Mouse (Mus musculus) adrenal gland, postnatal 4 days (tissue): ENCODE results near the gene Abcb1b. TPM values are rescaled to one million over a fixed set of nuclear protein-coding genes. Genes with fewer than 3 reads are reported as not detected.
A peak's percentile ranks its signal among the peaks of the same experiment; 100 is the strongest.
"Not testable (repeated sequence)": the region's sequence is repeated elsewhere in the genome, so short reads cannot be mapped to it uniquely, and the experiment has no call there.

Experiments
- DNase-seq, 2 experiments: peaks; one replicate each; pipeline ENCODE4 v3.0.0; 2021 to 2022; ENCODE audit warnings: low spot score in 2 of 2, mixed read lengths in 2 of 2
- total RNA-seq, 2 experiments: library from RNA; stranded (reverse); gene quantifications; 2 replicates each; pipeline ENCODE4 v1.2.3; 2021

Gene Abcb1b
- total RNA-seq, 2 experiments from 2014 or later: 184 to 198 TPM

DNA sequence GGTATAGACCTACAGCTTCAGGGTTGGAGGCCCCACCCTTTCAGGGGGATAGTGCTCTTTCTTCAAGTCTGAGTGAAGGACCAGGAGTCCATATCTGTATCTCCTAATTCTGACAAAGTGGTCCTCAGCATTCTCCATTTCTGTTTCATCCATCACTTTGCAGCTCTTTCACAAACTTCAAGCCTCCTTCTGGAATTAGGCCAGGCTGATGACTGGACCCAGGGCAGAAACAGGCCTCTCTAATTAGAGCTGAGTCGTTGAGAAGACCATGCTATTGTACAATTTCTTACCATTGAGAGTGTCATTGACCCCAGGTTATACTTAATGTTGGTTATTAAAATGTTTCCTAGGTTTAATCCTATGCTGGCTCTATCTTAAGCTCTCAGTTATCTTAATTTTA, 63.9 kb downstream of the Abcb1b start:
- DNase-seq: no peak

DNA sequence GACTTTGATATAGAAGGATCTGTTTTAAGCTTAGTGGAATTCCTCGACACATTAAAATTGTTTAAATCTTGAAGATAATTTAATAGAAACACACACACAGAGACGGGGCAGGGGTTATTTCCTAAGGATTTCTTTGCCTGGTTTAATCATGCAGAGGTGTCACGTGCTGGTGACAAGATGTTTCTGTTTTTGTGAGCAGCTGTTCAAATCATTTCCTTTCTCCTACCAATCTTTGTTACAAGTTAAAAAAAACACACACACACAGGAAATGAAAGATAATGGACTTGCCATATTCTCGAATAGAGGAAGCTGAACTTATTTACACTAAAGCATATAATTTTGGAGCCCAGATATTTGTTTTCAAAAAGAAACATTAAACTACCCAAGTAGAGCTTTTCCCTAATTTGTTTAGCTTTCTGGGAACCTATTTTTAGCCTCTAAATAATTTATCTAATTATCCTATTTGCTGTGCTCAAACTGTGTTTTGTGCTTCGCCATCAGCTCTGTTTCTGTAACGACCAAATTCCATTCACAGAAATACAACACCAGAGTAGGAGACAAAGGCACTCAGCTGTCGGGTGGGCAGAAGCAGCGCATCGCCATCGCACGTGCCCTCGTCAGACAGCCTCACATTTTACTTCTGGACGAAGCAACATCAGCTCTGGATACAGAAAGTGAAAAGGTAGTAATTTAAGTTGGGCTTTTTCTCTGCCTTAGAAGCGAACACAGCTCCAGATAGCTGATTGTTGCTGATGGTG, 65.8 kb downstream of the Abcb1b start:
- DNase-seq: no peak

DNA sequence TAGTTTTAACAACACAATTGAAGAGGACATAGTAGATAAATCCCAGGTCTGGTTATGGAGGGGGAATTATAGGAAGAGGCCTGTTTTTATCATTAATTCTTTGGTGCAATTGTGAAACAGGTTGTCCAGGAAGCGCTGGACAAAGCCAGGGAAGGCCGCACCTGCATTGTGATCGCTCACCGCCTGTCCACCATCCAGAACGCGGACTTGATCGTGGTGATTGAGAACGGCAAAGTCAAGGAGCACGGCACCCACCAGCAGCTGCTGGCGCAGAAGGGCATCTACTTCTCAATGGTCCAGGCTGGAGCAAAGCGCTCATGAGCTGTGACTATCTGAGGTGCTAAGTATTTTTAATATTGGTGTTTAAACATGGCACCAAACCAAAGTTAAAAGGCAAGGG, 67.7 kb downstream of the Abcb1b start:
- DNase-seq: not testable (repeated sequence)

DNA sequence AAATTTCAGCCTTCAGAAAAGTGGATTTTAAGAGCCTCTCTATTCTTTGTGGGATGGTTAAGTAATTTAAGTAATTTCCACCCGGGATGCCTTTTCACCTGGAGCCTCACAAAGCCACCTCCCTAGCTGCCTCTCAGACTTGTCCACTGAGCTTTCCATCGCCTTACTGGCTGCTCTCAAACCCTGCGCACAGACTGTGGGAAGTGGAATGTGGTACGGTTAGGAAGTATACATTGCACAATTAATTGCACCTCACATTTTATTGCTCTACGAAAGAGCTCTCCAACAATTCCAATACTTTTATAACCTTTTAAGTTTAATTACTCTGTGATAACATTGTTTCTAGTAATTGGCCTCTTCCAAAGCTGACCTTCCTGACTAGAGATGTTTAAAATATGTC, 68.4 kb downstream of the Abcb1b start:
- no peak for DNase-seq

DNA sequence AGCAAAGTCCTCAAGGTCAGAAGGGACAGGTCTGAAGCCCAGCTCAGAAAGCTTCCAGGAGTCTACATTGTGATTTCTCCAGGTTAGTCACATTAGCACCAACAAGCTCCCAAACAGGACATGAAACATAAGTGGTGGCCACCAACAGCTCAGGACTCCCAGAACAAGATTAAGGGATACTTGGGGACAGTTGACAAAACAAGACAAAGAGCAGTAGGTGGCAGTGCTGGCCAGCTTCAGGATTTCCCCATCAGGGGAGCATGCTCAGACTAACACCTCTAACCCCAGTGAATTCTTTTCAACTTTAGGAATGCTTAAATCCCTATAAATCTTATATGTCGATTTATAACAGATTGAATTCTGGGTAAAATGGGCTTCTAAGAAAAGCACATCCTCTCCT, 70.1 kb downstream of the Abcb1b start:
- no peak for DNase-seq

DNA sequence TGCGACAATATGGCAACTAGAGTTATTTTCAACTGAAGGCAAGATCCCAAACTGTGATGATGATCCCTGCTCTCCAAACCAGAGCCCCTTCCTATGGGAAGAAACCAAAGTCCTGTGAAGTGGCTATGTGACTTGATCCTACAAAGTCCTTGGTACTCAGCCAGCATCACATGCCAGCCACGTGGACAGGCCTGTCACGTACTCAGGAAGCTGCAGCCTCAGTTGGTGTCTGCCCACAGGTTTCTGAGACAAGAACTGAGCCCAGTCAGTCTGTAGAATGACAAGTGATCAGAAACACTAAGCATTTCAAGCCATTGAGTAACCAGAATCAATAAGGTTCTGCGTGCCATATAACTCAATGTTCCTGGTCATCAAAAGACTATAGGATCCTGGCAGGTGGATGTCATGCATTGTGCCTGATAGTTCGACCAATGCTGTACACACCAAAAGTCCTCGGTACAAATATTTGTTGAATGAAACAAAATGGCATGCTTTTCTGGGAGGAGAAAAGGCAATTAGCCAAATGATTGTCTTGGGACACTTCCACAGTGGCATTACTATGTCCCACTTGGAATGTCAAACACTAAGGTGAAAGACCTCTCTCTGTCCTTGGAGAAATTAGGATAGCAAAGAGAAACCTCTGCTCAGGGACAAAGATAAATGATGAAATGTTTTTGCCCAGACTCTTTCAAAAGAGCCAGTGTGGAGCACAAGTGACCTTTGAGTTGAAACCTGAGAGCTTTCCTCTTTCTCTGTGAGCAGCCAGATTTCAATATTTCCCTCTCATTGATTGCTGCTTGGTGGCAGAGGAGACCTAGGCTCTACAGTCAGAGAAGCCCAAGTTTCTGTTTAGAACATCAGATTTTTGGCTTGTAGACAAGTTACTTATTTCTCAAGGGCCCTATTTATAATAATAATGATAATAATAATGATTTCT, 75.3 kb downstream of the Abcb1b start:
- DNase-seq: no peak

- no peak for DNase-seq
Observed at GRCm38 (mm10) chr5:8877086-8877485, 79.1 kb downstream of the Abcb1b start.

GRCm38 (mm10) chr5:8877800-8878199, 79.9 kb downstream of the Abcb1b start:
- no peak for DNase-seq

DNA sequence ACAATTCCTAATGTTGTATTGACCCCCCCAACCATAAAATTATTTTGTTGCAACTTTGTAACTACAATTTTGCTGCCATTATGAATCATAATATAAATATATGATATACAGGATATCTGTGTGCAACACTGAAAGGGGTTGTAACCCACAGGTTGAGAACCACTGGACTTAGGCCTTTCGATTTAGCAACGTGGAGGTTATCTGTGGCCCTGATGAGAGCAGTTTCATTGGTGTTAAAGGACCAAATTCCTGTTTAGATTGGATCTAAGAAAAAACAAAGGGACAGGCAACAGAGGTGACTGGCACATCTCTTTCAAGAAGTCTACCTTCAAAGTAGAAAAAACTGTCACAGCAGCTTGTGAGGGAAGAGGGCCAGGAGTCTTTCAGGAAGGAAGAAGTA, 87.9 kb downstream of the Abcb1b start:
- DNase-seq: no peak

GRCm38 (mm10) chr5:8893300-8894103, 95.6 kb downstream of the Abcb1b start, which contains the start of gene Abcb4:
TSS of gene Abcb4 (plus strand) at chr5:8893717.
- peak; percentile 23 to 43 for DNase-seq

- no peak for DNase-seq
Observed at GRCm38 (mm10) chr5:8894104-8894425, 96.1 kb downstream of the Abcb1b start.

GRCm38 (mm10) chr5:8894641-8895490, 96.9 kb downstream of the Abcb1b start:
- DNase-seq: no peak

- DNase-seq: no peak
Observed at GRCm38 (mm10) chr5:8896198-8896597, 98.3 kb downstream of the Abcb1b start.

GRCm38 (mm10) chr5:8898246-8898645, 100.3 kb downstream of the Abcb1b start:
- DNase-seq: no peak

DNA sequence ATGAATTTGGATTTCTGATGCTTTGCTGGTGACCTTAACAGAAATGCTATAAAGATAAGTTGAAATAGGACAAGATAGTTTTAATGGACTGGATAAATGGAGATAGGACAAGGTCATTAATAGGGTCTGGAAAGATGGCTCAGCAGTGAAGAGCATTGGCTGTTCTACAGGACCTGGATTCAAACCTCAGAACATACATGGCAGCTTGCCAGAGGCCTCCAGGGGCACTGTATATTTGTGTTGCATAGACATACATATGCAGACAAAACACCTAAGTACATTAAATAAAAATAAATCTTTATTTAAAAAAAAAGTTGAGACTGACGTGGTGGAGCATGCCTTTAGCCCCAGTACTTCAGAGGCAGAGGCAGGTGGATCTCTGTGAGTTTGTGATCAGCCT, 103.1 kb downstream of the Abcb1b start:
- no peak for DNase-seq

DNA sequence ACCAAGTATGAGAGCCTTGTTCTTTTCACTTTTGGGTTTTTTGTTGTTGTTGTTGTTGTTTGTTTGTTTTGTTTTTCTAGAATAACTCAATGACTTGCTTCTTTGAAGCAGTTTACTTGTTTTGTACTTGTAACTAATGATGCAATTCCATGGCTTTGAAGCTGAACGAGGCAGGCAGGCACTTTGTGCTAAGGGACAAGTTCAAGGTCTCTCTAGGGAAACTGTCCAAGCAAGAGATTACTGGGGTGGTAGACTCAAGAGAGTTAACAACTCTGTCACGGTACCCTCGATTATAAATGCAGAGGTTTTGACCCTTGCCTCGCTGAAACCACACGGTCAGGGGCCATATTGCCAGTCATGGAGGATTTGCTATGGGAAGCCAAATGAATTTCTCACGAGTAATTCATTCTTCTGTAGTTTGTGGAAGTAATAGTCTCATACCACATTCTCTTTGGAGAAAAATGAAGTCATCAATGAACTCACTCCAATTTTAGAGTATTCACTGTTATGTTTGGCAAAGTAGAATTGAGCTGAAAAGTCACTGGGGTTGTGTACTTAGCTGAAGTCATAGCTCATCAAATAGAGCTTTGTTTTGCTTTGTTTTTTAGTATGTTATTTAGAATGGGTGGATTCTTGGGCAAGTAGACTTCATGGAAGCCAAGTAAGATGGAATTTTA, 104.3 kb downstream of the Abcb1b start:
- no peak for DNase-seq

DNA sequence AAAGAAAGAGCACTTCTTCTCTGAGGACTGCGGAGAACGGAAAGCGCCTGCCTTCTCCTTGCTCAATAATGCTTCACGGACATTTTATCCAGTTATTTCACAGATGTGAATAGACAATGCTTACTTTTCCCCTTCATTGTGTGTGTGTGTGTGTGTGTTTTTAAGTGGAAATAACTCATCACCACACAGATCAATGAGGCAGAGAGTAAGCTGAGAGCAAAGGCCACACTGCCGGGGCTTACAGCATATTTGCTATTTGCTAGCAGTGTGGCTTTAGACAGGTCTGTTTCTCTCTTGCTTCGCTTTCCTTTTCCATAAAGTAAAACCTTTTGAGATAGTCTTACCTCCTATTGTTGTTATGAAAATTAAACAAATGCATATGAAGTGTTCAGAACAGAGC, 106.6 kb downstream of the Abcb1b start:
- DNase-seq: no peak

GRCm38 (mm10) chr5:8911567-8912198, 113.7 kb downstream of the Abcb1b start:
- DNase-seq: no peak
